Mouse (Mus musculus): ENCODE results near the gene Ripply1. TPM values are rescaled to one million over a fixed set of nuclear protein-coding genes. Genes with fewer than 3 reads are reported as not detected.
"Not testable (repeated sequence)": the region's sequence is repeated elsewhere in the genome, so short reads cannot be mapped to it uniquely, and the experiment has no call there.

The Ripply1 gene
- polyA plus RNA-seq, 1 experiment from 2014 or later, result not detected

DNA sequence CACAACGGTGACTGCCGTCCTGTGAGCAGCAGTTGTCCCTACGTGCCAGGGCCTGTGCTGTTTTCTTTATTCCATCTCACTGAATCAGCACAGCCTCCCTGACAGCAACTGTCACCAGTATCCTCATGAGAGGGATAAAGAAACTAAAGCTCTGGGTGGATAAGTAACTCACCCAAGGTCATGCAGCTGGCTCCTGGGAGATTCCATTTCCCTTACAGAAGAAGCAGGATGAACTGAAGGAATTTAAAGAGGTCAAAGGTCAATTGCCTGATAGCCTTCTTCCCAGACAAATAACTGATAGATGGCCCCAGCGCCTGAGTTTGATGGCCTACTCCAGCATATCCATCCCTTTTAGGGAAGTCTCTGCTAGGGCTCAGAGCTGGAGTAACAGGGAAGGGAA, 4.8 kb downstream of the Ripply1 start:
- peaks cover 50% of the 10 kb centered on the region for H3K27me3 ChIP-seq
- 41% methylated on average over 4 of the region's 4 CpGs for WGBS
- H3K4me2 ChIP-seq, result no peak overlapping the region
- no peaks in the 10 kb centered on the region for H3K36me3 ChIP-seq (replicated peaks)
- no peak overlapping the region for H3K9ac ChIP-seq
- no peak overlapping the region for H3K27ac ChIP-seq
- no peaks in the 10 kb centered on the region for H3K9me3 ChIP-seq
- no peak for ATAC-seq (ENCODE audit: low FRiP score)
- no peak overlapping the region for H3K4me3 ChIP-seq (replicated peaks)
- H3K4me1 ChIP-seq, result peaks cover 4% of the 10 kb centered on the region; the same call in 1 of the 2 replicates

DNA sequence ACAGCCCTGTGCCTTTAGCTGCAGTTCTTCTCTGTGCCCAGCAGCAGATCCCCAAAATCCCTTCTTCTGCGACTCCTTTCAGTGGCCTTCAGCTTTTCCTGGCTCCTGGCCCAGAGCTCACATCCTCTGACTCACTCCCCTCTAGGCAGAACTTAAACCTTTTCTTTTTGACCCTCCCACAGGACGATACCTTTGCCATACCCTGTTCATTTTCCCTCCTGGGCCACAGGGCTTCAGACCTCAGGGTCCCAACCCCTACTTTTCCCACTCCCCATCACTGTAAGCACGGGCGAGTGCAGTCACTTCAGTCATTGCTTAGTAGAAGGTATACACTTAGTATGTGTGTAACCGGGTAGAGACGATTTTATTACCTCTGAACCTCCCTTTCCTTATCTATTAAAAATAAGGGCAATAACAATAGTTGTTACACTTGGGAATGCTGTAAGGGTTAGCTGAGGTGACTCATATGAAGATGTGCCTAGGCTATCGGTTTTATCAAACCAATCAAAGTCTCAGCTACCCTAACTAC, 7.0 kb downstream of the Ripply1 start:
- no peak overlapping the region for H3K4me2 ChIP-seq
- H3K27me3 ChIP-seq, result peaks cover 37% of the 10 kb centered on the region
- H3K9me3 ChIP-seq, result no peaks in the 10 kb centered on the region
- H3K27ac ChIP-seq, result no peak overlapping the region
- H3K4me3 ChIP-seq (replicated peaks), result no peak overlapping the region
- WGBS, result 70% methylated on average over 7 of the region's 7 CpGs
- H3K9ac ChIP-seq, result no peak overlapping the region
- H3K36me3 ChIP-seq (replicated peaks), result no peaks in the 10 kb centered on the region
- ATAC-seq (ENCODE audit: low FRiP score), result no peak
- H3K4me1 ChIP-seq, result no peaks in the 10 kb centered on the region

DNA sequence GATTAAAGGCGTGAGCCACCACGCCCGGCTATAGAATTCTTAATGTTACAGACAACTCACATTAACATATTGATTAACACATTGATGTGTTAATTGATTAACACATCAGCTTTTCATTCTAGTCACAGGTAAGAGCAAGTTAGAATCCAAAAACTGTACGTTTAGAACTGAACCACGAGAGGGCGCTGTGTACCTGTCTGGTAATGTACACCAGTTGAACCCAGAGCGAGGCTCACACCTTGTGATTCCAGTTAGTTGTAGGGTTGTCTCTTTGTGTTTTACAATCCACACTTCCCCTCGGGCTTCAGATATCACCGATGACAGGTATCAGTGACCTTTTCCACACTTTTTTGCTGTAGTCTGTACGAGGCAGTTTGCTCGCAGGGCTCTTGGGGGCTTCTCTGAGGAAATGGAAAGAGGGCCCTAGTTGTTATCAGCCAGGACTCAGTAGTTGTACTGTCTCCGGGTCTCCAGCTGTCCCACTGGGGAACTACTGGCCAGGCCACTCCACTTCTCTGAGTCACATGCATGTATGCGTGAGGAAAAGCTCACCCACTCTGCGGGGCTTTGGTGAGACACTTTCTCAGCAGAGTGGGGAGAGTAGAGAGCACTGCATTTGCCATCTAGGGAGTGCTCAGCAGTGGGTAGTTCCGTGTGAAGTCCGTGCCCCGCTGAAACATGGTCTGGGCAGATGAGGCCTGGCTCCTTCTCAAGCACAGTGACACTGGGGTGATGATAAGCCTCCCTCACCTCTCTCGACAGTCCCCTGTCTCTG, 7.7 kb downstream of the Ripply1 start:
- Histone ChIP-seq H3K4me1 (no peaks in the 10 kb centered on the region), H3K27ac (no peak overlapping the region), H3K36me3 (replicated peaks) (no peaks in the 10 kb centered on the region), H3K9me3 (no peaks in the 10 kb centered on the region), H3K4me3 (replicated peaks) (no peak overlapping the region), H3K4me2 (no peak overlapping the region), H3K27me3 (peaks cover 34% of the 10 kb centered on the region), H3K9ac (no peak overlapping the region)
- no peak for ATAC-seq (ENCODE audit: low FRiP score)
- WGBS, result 37% methylated on average over 18 of the region's 18 CpGs

DNA sequence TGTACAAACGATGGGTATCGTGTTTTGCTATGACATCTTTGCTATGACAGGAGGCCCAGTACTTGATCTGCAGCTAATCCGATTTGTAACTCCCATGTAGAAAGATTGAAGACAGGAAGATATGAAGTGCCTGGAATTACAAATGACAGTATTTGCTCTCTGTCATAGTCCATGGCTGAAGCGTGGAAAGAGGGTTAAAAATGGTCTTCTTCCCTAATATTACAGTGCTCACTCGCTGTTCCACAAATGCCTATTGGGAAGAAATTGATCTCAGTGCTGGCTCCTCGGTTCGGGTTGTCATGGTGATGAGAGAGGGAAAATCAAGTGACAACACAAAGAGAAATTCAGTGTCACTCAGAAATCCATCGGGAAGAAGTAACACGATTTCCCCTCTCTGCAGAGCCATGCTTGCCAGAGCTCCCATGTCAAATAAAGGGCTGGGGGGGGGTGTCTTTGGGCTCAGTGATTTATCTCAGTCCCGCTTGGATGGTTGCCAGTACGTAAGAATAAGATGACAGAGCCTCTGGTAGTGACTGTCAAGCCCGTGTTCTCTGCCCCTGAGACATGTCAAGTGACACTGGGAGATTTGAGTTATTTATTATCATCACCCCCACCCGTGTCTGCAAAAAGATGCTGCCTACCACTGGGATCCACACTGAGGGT, 12.0 kb downstream of the Ripply1 start:
- WGBS, result 78% methylated on average over 13 of the region's 13 CpGs
- no peak overlapping the region for H3K9ac ChIP-seq
- no peak for ATAC-seq (ENCODE audit: low FRiP score)
- H3K27ac ChIP-seq, result no peak overlapping the region
- no peaks in the 10 kb centered on the region for H3K36me3 ChIP-seq (replicated peaks)
- H3K9me3 ChIP-seq, result no peaks in the 10 kb centered on the region
- no peak overlapping the region for H3K4me2 ChIP-seq
- H3K27me3 ChIP-seq, result peaks cover 23% of the 10 kb centered on the region
- H3K4me1 ChIP-seq, result no peaks in the 10 kb centered on the region
- H3K4me3 ChIP-seq (replicated peaks), result no peak overlapping the region

DNA sequence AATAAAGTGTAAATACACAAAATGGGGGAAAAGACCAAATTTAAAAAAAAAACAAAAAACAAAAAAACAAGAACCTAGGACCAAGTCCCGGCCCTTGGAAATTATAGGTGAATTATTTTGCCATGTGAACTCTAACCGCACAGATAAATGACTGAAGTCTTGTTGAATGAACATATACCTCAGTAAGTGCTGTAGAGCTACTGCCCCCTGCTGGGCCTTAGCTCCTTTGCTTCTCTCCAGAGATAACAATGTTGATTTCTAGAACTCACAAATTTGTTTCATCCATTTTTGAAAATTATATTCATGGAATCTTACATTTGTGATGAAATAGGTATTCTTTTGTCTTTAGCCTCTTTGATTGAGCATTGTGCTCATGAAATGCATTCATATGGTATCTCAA, 19.6 kb downstream of the Ripply1 start:
- no peaks in the 10 kb centered on the region for H3K9me3 ChIP-seq
- no peak overlapping the region for H3K4me3 ChIP-seq (replicated peaks)
- no peaks in the 10 kb centered on the region for H3K36me3 ChIP-seq (replicated peaks)
- H3K9ac ChIP-seq, result no peak overlapping the region
- H3K4me1 ChIP-seq, result no peaks in the 10 kb centered on the region
- no peak for ATAC-seq (ENCODE audit: low FRiP score)
- H3K4me2 ChIP-seq, result no peak overlapping the region
- H3K27ac ChIP-seq, result no peak overlapping the region
- WGBS, result 89% methylated on average over 2 of the region's 2 CpGs
- H3K27me3 ChIP-seq, result no peaks in the 10 kb centered on the region

DNA sequence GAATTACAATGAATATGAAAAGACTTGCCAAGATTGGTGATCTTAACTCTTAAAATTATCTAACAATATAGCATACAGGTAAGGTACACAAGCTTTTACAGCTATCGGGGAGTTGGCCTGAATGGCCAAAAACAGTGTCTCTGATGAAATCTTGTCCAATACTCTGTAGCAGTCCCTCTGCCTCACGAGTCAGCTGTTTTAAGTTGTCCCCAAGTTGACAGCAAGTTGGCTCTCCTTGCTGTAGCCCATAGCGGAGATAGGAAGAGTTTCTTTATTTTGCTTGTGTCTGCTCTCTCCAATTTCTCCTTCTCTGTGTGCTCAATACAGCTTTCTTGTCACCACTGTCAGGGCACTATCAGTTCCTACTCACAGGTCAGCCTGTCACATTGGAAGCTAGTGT, 23.5 kb downstream of the Ripply1 start:
- H3K36me3 ChIP-seq (replicated peaks); H3K27ac ChIP-seq; H3K4me2 ChIP-seq; H3K27me3 ChIP-seq; H3K4me3 ChIP-seq (replicated peaks); H3K9ac ChIP-seq; ATAC-seq (ENCODE audit: low FRiP score); H3K4me1 ChIP-seq; H3K9me3 ChIP-seq: not testable (repeated sequence)
- WGBS, result 79% methylated on average over 3 of the region's 3 CpGs

DNA sequence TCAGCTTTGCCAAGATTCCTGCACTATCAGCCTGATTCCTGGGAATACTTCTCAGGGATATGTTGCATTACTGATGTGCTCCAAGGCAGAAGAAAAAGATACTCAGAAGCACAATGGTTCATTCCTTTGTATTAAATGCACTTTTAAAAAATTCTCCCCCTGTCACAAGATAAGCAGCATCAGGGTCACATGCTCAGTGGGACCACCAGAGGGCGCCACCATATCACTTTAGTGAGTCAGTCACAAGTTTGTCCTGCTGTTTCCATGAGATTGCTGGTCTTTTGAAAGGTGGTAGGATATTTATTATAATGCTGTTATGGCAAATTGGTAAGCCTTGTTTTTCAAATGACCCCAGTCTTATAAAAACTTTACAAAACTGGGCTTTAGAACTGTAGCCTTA, 30.3 kb downstream of the Ripply1 start:
- WGBS, result 3% methylated on average over 1 of the region's 1 CpGs
- Histone ChIP-seq H3K4me3 (replicated peaks) (no peak overlapping the region), H3K27ac (no peak overlapping the region), H3K4me2 (no peak overlapping the region), H3K27me3 (peaks cover 11% of the 10 kb centered on the region; the same call in 1 of the 2 replicates), H3K36me3 (replicated peaks) (no peaks in the 10 kb centered on the region), H3K9me3 (no peaks in the 10 kb centered on the region), H3K9ac (no peak overlapping the region), H3K4me1 (no peaks in the 10 kb centered on the region)
- no peak for ATAC-seq (ENCODE audit: low FRiP score)

DNA sequence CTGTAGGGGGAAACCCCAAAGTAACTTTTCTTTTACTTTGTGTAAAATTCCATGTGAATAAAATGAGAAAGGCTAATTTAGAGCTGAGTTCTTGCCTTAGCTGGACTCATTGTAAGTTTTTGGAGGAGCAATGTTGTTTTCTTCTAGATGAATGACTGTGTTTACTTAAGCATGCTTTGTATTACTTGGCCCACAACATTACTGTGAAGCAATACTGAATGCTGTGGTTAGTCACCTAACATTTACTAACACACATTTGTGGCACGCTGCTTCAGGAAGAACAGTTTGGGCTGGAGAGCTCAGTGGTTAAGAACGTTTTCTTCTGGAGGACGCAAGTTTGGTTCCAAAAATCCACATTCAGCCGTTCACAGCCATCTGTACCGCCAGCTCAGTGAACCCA, 45.1 kb downstream of the Ripply1 start:
- ATAC-seq (ENCODE audit: low FRiP score), result no peak
- Histone ChIP-seq H3K27me3 (peaks cover 7% of the 10 kb centered on the region; the same call in 1 of the 2 replicates), H3K4me1 (no peaks in the 10 kb centered on the region), H3K27ac (no peak overlapping the region), H3K4me2 (no peak overlapping the region), H3K36me3 (replicated peaks) (no peaks in the 10 kb centered on the region), H3K9ac (no peak overlapping the region), H3K9me3 (no peaks in the 10 kb centered on the region), H3K4me3 (replicated peaks) (no peak overlapping the region)
- 77% methylated on average over 5 of the region's 5 CpGs for WGBS

DNA sequence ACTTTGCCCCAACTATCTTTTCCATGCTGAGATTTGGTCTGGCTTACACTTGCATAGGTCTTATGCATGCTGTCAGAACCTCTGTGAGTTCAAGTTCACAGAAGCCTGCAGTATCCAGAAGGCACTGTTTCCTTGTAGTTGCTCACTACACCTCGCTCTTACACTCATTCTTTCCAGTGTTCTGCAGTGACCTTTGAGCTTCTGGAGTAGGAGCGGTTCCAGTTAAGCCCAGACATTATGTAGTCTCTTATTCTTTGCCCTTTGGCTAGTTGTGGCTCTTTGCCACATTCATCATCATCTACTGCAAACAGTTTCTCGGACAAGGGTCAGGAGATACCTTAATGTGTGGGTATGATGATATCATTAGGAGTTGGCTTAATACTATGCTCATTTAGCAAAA, 51.6 kb downstream of the Ripply1 start:
- WGBS, result 80% methylated on average over 3 of the region's 3 CpGs

More for the DNA sequence above, 51.6 kb downstream of the Ripply1 start:
- Histone ChIP-seq H3K9me3 (no peaks in the 10 kb centered on the region), H3K4me1 (no peaks in the 10 kb centered on the region), H3K27me3 (peaks cover 4% of the 10 kb centered on the region; the same call in 1 of the 2 replicates), H3K27ac (no peak overlapping the region), H3K4me3 (replicated peaks) (no peak overlapping the region), H3K4me2 (no peak overlapping the region), H3K36me3 (replicated peaks) (no peaks in the 10 kb centered on the region), H3K9ac (no peak overlapping the region)
- ATAC-seq (ENCODE audit: low FRiP score), result no peak

Other genes with a start within 250 kb of the Ripply1 start
- 1.1 and 1.4 TPM in 2 replicates for gene Rnf128, start 219.0 kb downstream of the Ripply1 start, polyA plus RNA-seq (2016; fragmentation: Nextera tagmentation; extraction: Ambion mirVana)
- 1.7 and 1.8 TPM in 2 replicates for gene Tbc1d8b, start 97.4 kb downstream of the Ripply1 start, polyA plus RNA-seq (2016; fragmentation: Nextera tagmentation; extraction: Ambion mirVana)
- gene Gm15013, start 67.9 kb downstream of the Ripply1 start, polyA plus RNA-seq (2016; fragmentation: Nextera tagmentation; extraction: Ambion mirVana), result 0.50 TPM in 1 of 2 replicates, not detected in the other
- 0.11 and 0.29 TPM in 2 replicates for gene Cldn2, start 18.5 kb upstream of the Ripply1 start, polyA plus RNA-seq (2016; fragmentation: Nextera tagmentation; extraction: Ambion mirVana)
- gene Morc4, start 89.3 kb upstream of the Ripply1 start, polyA plus RNA-seq (2016; fragmentation: Nextera tagmentation; extraction: Ambion mirVana), result 5.9 and 6.1 TPM in 2 replicates
- 8.7 and 9.0 TPM in 2 replicates for gene Rbm41, start 216.2 kb upstream of the Ripply1 start, polyA plus RNA-seq (2016; fragmentation: Nextera tagmentation; extraction: Ambion mirVana)

Measured in forebrain, embryonic 12.5 days (tissue).